Mouse (Mus musculus): Measurements from ENCODE around the gene Nkx2-5. TPM values are rescaled to one million over a fixed set of nuclear protein-coding genes. Genes with fewer than 3 reads are reported as not detected.

Nkx2-5 gene
- polyA plus RNA-seq, 1 experiment, result not detected

DNA sequence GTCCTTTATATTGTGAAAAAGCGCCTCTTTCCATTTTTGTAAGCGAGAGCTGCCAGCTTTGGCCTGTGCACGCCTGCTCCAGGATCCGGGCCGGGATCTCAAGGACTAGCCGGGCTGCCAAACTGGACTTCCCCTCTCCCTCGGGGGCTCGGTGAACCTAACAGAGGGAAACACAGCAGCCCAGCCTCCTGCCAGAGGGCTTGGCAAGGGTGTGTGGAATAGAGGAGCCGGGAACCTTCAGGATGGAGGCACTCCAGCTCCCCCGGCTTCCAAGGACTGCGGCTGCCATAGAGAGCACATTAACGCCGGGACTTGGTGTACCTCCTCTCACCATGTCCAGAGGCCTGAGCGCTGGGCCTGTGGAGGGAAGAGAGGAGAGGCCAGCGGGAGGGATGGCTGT is 52.7 kb downstream of the Nkx2-5 start:
- Histone ChIP-seq H3K4me1 (ENCODE audit: control insufficient read depth, insufficient read depth, low read length) (no peaks in the 10 kb centered on the region), H3K4me3 (ENCODE audit: insufficient read depth, low read length) (no peak overlapping the region), H3K27ac (ENCODE audit: insufficient read depth, low read length) (no peak overlapping the region)
- TF ChIP-seq CTCF (IDR thresholded peaks at IDR 0.05; ENCODE audit: borderline replicate concordance, insufficient read depth, low read length) (no peak), POLR2A (IDR thresholded peaks at IDR 0.05; ENCODE audit: low read depth, low read length) (no peak)

DNA sequence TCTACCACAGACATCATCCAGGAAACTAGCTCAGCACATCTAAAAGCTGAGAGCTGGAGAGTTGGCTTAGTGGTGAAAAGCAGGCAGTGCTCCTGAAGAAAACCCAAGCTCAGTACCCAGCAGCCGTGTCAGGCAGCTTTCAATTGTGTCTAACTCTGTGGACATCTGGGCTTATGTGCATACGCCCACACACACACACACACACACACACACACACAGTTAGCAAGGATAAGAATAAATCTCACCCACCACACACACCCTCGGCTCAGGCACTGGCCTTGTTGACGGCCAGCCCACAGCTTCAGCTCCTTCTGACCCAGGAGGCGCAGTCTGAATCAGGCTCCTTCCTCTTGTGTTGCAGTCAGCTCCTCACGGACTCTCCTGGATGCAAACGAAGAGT is 53.2 kb downstream of the Nkx2-5 start:
- TF ChIP-seq CTCF (IDR thresholded peaks at IDR 0.05; ENCODE audit: borderline replicate concordance, insufficient read depth, low read length) (no peak), POLR2A (IDR thresholded peaks at IDR 0.05; ENCODE audit: low read depth, low read length) (no peak)
- Histone ChIP-seq H3K4me3 (ENCODE audit: insufficient read depth, low read length) (no peak overlapping the region), H3K27ac (ENCODE audit: insufficient read depth, low read length) (no peak overlapping the region), H3K4me1 (ENCODE audit: control insufficient read depth, insufficient read depth, low read length) (no peaks in the 10 kb centered on the region)

DNA sequence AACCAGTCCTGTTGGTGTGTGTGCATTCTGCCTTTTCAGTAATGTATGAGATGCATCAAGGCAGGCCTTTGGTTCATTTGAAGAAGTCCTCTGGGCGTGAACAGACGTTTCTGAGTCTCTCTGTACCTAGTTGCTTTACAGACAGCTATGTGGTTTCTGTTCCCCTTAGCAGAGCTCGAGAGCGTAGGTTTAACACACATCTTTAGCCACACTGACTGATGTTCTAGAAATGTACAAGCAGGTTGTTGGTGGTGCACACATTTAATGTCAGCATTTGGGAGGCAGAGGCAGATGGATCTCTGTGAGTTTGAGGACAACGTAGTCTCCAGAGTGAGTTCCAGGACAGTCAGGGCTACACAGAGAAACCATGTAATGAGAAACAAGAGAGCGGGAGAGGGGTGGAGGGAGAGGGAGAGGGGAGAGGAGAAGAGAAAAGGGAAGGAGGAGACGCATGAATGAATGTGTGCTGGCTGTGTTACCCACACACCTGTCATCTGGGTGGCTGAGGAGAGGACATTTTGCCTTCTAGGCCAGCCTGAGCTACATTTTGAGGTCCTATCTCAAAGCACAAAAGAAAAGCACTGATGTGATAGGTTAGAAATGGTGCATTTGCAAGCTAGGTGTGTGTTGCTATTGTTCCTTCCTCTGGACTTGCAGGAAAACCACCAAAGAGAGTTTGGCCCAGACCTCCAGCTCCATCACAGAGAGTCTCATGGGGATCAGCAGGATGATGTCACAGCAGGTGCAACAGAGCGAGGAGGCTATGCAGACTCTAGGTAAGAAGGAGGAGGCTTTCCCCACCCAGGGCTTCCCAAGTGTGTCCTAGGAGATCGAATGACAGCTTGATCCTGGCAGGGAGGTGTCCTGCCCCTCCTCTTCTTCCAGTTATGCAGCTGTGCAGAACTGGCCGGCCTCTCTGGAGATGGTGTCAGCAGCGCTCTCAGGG is 54.3 kb downstream of the Nkx2-5 start:
- Histone ChIP-seq H3K4me1 (ENCODE audit: control insufficient read depth, insufficient read depth, low read length) (no peaks in the 10 kb centered on the region), H3K27ac (ENCODE audit: insufficient read depth, low read length) (no peak overlapping the region), H3K4me3 (ENCODE audit: insufficient read depth, low read length) (no peak overlapping the region)
- TF ChIP-seq CTCF (IDR thresholded peaks at IDR 0.05; ENCODE audit: borderline replicate concordance, insufficient read depth, low read length), result no peak
- TF ChIP-seq POLR2A (IDR thresholded peaks at IDR 0.05; ENCODE audit: low read depth, low read length), result no peak

DNA sequence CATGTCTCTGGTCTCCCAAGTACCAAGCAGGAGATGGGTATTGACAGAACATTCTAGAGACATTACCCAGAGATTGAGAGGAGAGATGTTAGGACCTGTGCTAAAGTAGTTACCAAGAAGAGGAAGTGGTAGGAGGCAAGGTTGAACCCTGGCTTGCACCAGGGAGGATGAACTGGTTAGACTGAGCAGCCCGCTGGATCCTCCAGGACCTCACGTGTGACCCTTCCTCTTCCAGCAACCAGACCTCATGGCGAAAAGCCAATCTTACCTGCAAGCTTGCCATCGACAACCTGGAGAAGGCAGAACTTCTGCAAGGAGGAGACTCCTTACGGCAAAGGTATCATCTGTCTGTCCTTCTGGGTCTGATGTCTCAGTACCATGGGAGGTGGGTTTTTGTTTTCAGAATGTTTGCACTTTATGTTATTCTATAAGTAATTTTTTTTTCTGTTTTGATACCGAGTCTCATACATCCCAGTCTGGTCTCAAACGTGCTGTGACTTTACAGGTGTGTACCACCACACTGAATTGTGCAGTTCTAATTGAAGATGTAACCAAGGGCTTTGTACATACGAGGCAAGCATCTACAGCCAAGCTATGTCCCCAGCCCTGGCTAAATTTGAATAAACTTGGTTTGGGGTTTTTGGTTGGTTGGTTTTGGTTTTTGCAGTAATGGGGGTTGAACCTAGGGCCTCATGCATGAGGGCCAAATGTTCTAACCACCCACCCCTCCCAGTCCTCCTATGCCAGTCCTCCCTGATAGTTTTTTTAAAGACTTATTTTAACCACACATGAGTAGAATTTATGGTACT is 55.1 kb downstream of the Nkx2-5 start:
- H3K4me1 ChIP-seq (ENCODE audit: control insufficient read depth, insufficient read depth, low read length), result no peaks in the 10 kb centered on the region
- H3K4me3 ChIP-seq (ENCODE audit: insufficient read depth, low read length), result no peak overlapping the region
- H3K27ac ChIP-seq (ENCODE audit: insufficient read depth, low read length), result no peak overlapping the region
- TF ChIP-seq POLR2A (IDR thresholded peaks at IDR 0.05; ENCODE audit: low read depth, low read length) (no peak), CTCF (IDR thresholded peaks at IDR 0.05; ENCODE audit: borderline replicate concordance, insufficient read depth, low read length) (no peak)

DNA sequence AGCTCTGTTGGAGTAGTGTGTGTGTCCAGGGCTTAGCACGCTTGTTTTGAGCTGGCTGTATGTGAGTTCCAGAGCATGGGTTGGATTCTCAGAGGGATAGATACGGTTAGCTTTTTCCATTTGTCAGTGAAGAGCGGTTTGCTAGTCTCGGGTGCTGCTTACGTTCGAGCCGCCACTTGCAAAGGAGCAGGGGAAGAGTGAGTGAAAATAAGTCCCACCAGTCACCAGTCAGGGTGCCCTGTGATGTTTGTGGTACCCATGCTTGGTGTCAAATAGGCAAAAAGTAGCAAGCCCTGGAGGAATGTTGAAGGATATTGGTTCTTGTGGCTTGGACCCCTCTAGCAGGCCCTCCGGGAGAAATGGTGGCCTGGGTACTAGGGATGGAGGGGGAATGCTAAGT is 55.8 kb downstream of the Nkx2-5 start:
- Histone ChIP-seq H3K4me3 (ENCODE audit: insufficient read depth, low read length) (no peak overlapping the region), H3K4me1 (ENCODE audit: control insufficient read depth, insufficient read depth, low read length) (no peaks in the 10 kb centered on the region), H3K27ac (ENCODE audit: insufficient read depth, low read length) (no peak overlapping the region)
- no peak for TF ChIP-seq CTCF (IDR thresholded peaks at IDR 0.05; ENCODE audit: borderline replicate concordance, insufficient read depth, low read length)
- TF ChIP-seq POLR2A (IDR thresholded peaks at IDR 0.05; ENCODE audit: low read depth, low read length), result no peak

Other genes starting within 250 kb of the Nkx2-5 start
- 174 and 192 TPM in 2 replicates for gene Atp6v0e, start 181.8 kb downstream of the Nkx2-5 start, polyA plus RNA-seq (2011; ENCODE audit: insufficient read length, low read depth, missing spikeins)
- 14.4 TPM in 2 replicates for gene Crebrf, start 129.4 kb downstream of the Nkx2-5 start, polyA plus RNA-seq (2011; ENCODE audit: insufficient read length, low read depth, missing spikeins)
- gene Bnip1, start 63.9 kb downstream of the Nkx2-5 start, polyA plus RNA-seq (2011; ENCODE audit: insufficient read length, low read depth, missing spikeins), result 22.8 and 22.9 TPM in 2 replicates
- gene Kifc5b, start 72.1 kb upstream of the Nkx2-5 start, polyA plus RNA-seq (2011; ENCODE audit: insufficient read length, low read depth, missing spikeins), result 6.6 and 7.2 TPM in 2 replicates
- gene Phf1, start 88.0 kb upstream of the Nkx2-5 start, polyA plus RNA-seq (2011; ENCODE audit: insufficient read length, low read depth, missing spikeins), result 10.9 and 12.0 TPM in 2 replicates
- 80.0 and 90.5 TPM in 2 replicates for gene Cuta, start 94.6 kb upstream of the Nkx2-5 start, polyA plus RNA-seq (2011; ENCODE audit: insufficient read length, low read depth, missing spikeins)
- 52.2 and 58.4 TPM in 2 replicates for gene Syngap1, start 96.2 kb upstream of the Nkx2-5 start, polyA plus RNA-seq (2011; ENCODE audit: insufficient read length, low read depth, missing spikeins)
- 7.3 and 8.6 TPM in 2 replicates for gene Zbtb9, start 128.2 kb upstream of the Nkx2-5 start, polyA plus RNA-seq (2011; ENCODE audit: insufficient read length, low read depth, missing spikeins)
- gene Bak1, start 184.0 kb upstream of the Nkx2-5 start, polyA plus RNA-seq (2011; ENCODE audit: insufficient read length, low read depth, missing spikeins), result 106 and 114 TPM in 2 replicates
- 15.7 and 31.1 TPM in 2 replicates for gene Itpr3, start 212.3 kb upstream of the Nkx2-5 start, polyA plus RNA-seq (2011; ENCODE audit: insufficient read length, low read depth, missing spikeins)

All from embryonic fibroblast, embryonic 13.5 days (primary cell).